Mouse (Mus musculus) forebrain, embryonic 14.5 days (tissue): Measurements from ENCODE around the gene Slc6a9. TPM values are rescaled to one million over a fixed set of nuclear protein-coding genes. Genes with fewer than 3 reads are reported as not detected.

Experiments used
- ATAC-seq: fragments of 200-750 bp; cut with Nextera tagmentation; 2 replicates; pipeline ENCODE4 v1.8.0; 2017; ENCODE audit warnings: mild to moderate bottlenecking, moderate library complexity
- DNase-seq: peaks from one replicate; pipeline ENCODE4 v3.0.0-alpha.2; 2015; ENCODE audit warnings: low spot score
- H3K27ac ChIP-seq: fragments of 300-500 bp; sonication (generic); 2 replicates; pipeline ENCODE4 v1.5.1; 2014; ENCODE audit warnings: low read depth, mild to moderate bottlenecking, control low read depth, low read length, moderate library complexity
- H3K27me3 ChIP-seq: fragments of 300-500 bp; sonication (generic); replicated peaks from 2 replicates; pipeline ENCODE4 v1.6.1; 2014; ENCODE audit warnings: low read length, control low read depth, mixed read lengths; ENCODE audit not compliant: control insufficient read depth, insufficient read depth
- H3K36me3 ChIP-seq: fragments of 300-500 bp; sonication (generic); 2 replicates; pipeline ENCODE4 v1.6.1; 2014; ENCODE audit warnings: low read length, control low read depth; ENCODE audit not compliant: control insufficient read depth, insufficient read depth
- H3K4me1 ChIP-seq: fragments of 300-500 bp; sonication (generic); 2 replicates; pipeline ENCODE4 v1.6.1; 2014; ENCODE audit warnings: antibody characterized with exemption, low read length, control low read depth; ENCODE audit not compliant: control insufficient read depth, insufficient read depth
- H3K4me2 ChIP-seq: fragments of 300-500 bp; sonication (generic); 2 replicates; pipeline ENCODE4 v1.6.1; 2014; ENCODE audit warnings: mild to moderate bottlenecking, control low read depth, low read length
- H3K4me3 ChIP-seq: fragments of 300-500 bp; sonication (generic); 2 replicates; pipeline ENCODE4 v1.5.1; 2014; ENCODE audit warnings: low read depth, low read length, control low read depth
- H3K9ac ChIP-seq: fragments of 300-500 bp; sonication (generic); 2 replicates; pipeline ENCODE4 v1.6.1; 2014; ENCODE audit warnings: mild to moderate bottlenecking, low read length, control low read depth, moderate library complexity
- H3K9me3 ChIP-seq: fragments of 300-500 bp; sonication (generic); replicated peaks from 2 replicates; pipeline ENCODE4 v1.6.1; 2016; ENCODE audit warnings: low read length, control low read depth, mixed read lengths; ENCODE audit not compliant: control insufficient read depth
- WGBS: fragments of 180-500 bp; shearing (Covaris S2); extraction: QIAGEN DNeasy Blood & Tissue Kit; methylation state at CpG from one replicate; pipeline ENCODE4 v1.1.7; 2014; 5-methylcytosine and 5-hydroxymethylcytosine counted together
- polyA plus RNA-seq: library from polyadenylated mRNA; unstranded; fragments of >200 nt; fragmentation: Nextera tagmentation; extraction: Ambion mirVana; gene quantifications from 2 replicates; pipeline ENCODE4 v1.2.1, GENCODE M21; 2014

The Slc6a9 gene
- polyA plus RNA-seq, 1 experiment from 2014 or later, result 8.0 TPM

DNA sequence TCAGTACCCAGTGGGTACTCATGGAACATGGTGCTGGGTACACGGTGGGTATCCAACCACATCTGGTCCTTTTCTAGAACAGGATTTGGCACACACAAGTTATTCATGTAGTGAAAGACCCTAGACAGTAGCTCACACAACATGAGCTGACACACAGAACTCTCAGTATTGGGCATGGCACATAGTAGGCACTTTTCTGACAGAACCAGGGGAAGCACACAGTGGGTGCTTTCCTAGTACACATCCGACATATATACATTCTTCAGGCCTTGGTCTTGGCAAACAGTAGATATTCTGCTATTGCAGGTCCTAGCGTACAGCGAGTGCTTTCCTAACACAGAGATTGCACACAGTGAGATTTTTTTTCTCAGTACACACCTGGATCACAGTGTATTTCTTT is 12.0 kb downstream of the Slc6a9 start:
- Histone ChIP-seq H3K9ac (no peak overlapping the region), H3K4me3 (no peak overlapping the region), H3K9me3 (no peaks in the 10 kb centered on the region), H3K4me2 (no peak overlapping the region), H3K27me3 (no peaks in the 10 kb centered on the region), H3K36me3 (no peaks in the 10 kb centered on the region), H3K4me1 (peaks cover 10% of the 10 kb centered on the region; the same call in 1 of the 2 replicates), H3K27ac (no peak overlapping the region)
- ATAC-seq (no peak), DNase-seq (no peak)
- 96% methylated on average over 4 of the region's 4 CpGs for WGBS

GRCm38 (mm10) chr4:117847011-117847410 is 12.7 kb downstream of the Slc6a9 start:
- no peak overlapping the region for H3K27ac ChIP-seq
- WGBS, result 21% methylated on average over 2 of the region's 2 CpGs
- no peak overlapping the region for H3K4me2 ChIP-seq
- no peaks in the 10 kb centered on the region for H3K9me3 ChIP-seq
- no peak overlapping the region for H3K9ac ChIP-seq
- no peaks in the 10 kb centered on the region for H3K36me3 ChIP-seq
- H3K27me3 ChIP-seq, result no peaks in the 10 kb centered on the region
- H3K4me1 ChIP-seq, result peaks cover 10% of the 10 kb centered on the region; the same call in 1 of the 2 replicates
- DNase-seq, result peak; percentile 23
- H3K4me3 ChIP-seq, result no peak overlapping the region
- ATAC-seq, result no peak

- 46% methylated on average over 17 of the region's 17 CpGs for WGBS
- 0 out of 2 replicates have a peak, but pooled peaks have one; percentile 20 for ATAC-seq
- Histone ChIP-seq H3K4me2 (no peak overlapping the region), H3K9ac (peak overlapping the region; percentile 25; the same call in 1 of the 2 replicates), H3K4me1 (peaks cover 10% of the 10 kb centered on the region; the same call in 1 of the 2 replicates), H3K9me3 (no peaks in the 10 kb centered on the region), H3K27ac (no peak overlapping the region), H3K27me3 (no peaks in the 10 kb centered on the region), H3K36me3 (no peaks in the 10 kb centered on the region), H3K4me3 (no peak overlapping the region)
- DNase-seq, result no peak
Observed at GRCm38 (mm10) chr4:117849063-117849462, 14.8 kb downstream of the Slc6a9 start.

- Histone ChIP-seq H3K36me3 (no peaks in the 10 kb centered on the region), H3K27ac (no peak overlapping the region), H3K4me3 (no peak overlapping the region), H3K9me3 (no peaks in the 10 kb centered on the region), H3K9ac (peak overlapping the region; percentile 25; the same call in 1 of the 2 replicates), H3K27me3 (no peaks in the 10 kb centered on the region), H3K4me1 (peaks cover 10% of the 10 kb centered on the region; the same call in 1 of the 2 replicates), H3K4me2 (no peak overlapping the region)
- 0 out of 2 replicates have a peak, but pooled peaks have one; percentile 18 for ATAC-seq
- 11% methylated on average over 5 of the region's 5 CpGs for WGBS
- no peak for DNase-seq
Observed at GRCm38 (mm10) chr4:117849506-117849905, 15.2 kb downstream of the Slc6a9 start.

DNA sequence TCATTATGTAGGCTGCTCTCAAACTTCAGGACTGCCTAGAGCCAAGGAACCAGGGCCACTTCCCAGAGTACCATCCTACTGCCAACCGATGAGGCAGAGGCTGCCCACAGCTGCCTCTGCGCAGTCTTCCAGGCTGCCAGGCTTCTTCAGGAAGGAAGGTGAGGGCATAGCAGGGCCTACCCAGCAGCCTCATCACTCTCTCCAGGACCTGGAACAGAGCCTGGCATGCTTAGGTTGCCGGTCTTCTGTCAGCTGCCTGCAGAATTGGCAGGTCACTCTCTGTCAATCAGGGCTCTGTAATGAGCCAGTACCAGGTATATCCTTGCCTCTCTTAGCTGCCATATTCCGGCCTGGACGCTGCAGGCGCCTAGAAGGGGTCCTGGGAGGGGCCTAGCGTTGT is 15.9 kb downstream of the Slc6a9 start:
- Histone ChIP-seq H3K9me3 (no peaks in the 10 kb centered on the region), H3K4me1 (peaks cover 10% of the 10 kb centered on the region; the same call in 1 of the 2 replicates), H3K9ac (no peak overlapping the region), H3K27ac (no peak overlapping the region), H3K36me3 (no peaks in the 10 kb centered on the region), H3K4me3 (no peak overlapping the region), H3K27me3 (no peaks in the 10 kb centered on the region), H3K4me2 (no peak overlapping the region)
- ATAC-seq, result no peak
- DNase-seq, result no peak
- 71% methylated on average over 7 of the region's 7 CpGs for WGBS

- H3K27ac ChIP-seq, result no peak overlapping the region
- H3K9me3 ChIP-seq, result no peaks in the 10 kb centered on the region
- DNase-seq (no peak), ATAC-seq (no peak)
- H3K4me1 ChIP-seq, result peaks cover 10% of the 10 kb centered on the region; the same call in 1 of the 2 replicates
- no peaks in the 10 kb centered on the region for H3K27me3 ChIP-seq
- no peak overlapping the region for H3K4me3 ChIP-seq
- WGBS, result 85% methylated on average over 7 of the region's 7 CpGs
- no peaks in the 10 kb centered on the region for H3K36me3 ChIP-seq
- no peak overlapping the region for H3K4me2 ChIP-seq
- H3K9ac ChIP-seq, result no peak overlapping the region
Observed at GRCm38 (mm10) chr4:117850871-117851270, 16.6 kb downstream of the Slc6a9 start.

DNA sequence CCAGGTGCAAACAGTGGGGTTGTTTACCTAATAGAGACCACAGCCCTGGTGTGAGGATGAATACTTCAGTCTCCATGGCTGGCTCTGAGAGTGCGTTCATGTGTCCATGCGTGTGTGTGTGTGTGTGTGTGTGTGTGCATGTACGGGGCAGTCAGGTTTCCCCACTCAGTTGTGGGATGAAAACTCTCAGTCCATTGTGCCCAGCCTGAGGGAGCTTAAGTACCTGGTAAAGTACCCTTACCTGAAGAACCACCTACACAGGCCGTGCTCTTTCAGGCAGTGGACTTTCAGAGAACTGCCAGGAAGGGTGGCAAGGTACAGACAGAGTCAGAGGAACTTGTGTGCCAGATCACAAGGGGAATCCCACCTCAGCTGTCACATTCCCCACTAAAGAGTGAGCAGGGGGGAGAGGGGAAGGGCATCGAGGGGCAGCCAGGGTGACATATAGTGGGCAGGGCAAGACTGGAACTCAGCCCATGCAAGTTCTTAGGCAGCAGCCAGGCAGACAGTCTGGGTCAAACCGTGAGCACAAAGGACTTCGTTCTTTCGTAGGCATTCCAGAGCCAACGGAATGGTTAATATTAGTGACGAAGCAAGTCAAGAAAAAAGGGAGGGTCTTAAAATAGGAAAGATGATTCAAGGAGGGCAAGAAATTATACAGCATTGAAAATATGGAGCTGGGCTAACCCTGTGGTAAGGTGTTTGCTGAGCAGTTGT is 18.0 kb downstream of the Slc6a9 start:
- Histone ChIP-seq H3K27ac (no peak overlapping the region), H3K9me3 (no peaks in the 10 kb centered on the region), H3K4me3 (no peak overlapping the region), H3K4me1 (peaks cover 10% of the 10 kb centered on the region; the same call in 1 of the 2 replicates), H3K36me3 (no peaks in the 10 kb centered on the region), H3K4me2 (no peak overlapping the region), H3K9ac (no peak overlapping the region), H3K27me3 (no peaks in the 10 kb centered on the region)
- DNase-seq (no peak), ATAC-seq (no peak)
- 86% methylated on average over 10 of the region's 10 CpGs for WGBS

GRCm38 (mm10) chr4:117855146-117855545 is 20.8 kb downstream of the Slc6a9 start:
- Histone ChIP-seq H3K4me1 (no peaks in the 10 kb centered on the region), H3K4me2 (no peak overlapping the region), H3K9ac (no peak overlapping the region), H3K27ac (no peak overlapping the region), H3K27me3 (no peaks in the 10 kb centered on the region), H3K36me3 (no peaks in the 10 kb centered on the region), H3K4me3 (no peak overlapping the region), H3K9me3 (no peaks in the 10 kb centered on the region)
- no peak for ATAC-seq
- DNase-seq, result no peak
- 64% methylated on average over 9 of the region's 9 CpGs for WGBS

GRCm38 (mm10) chr4:117858794-117859193 is 24.5 kb downstream of the Slc6a9 start:
- DNase-seq (peak; percentile 62), ATAC-seq (peak; percentile 41)
- H3K27me3 ChIP-seq, result no peaks in the 10 kb centered on the region
- H3K9ac ChIP-seq, result no peak overlapping the region
- no peak overlapping the region for H3K27ac ChIP-seq
- H3K9me3 ChIP-seq, result no peaks in the 10 kb centered on the region
- H3K36me3 ChIP-seq, result no peaks in the 10 kb centered on the region
- 58% methylated on average over 3 of the region's 3 CpGs for WGBS
- no peak overlapping the region for H3K4me2 ChIP-seq
- H3K4me3 ChIP-seq, result no peak overlapping the region
- 0 out of 2 replicates have a peak, but pooled peaks cover 2% of the 10 kb centered on the region for H3K4me1 ChIP-seq
